Mouse (Mus musculus) cortical plate, adult 2 months (tissue): ENCODE results near the gene Nup37. TPM values are rescaled to one million over a fixed set of nuclear protein-coding genes. Genes with fewer than 3 reads are reported as not detected.

ENCODE experiments used
- H3K27ac ChIP-seq: fragments of 200-500 bp; 2 replicates; pipeline ENCODE4 v1.5.1; 2012; ENCODE audit warnings: low read length, control low read depth, inconsistent platforms; ENCODE audit not compliant: insufficient read depth
- H3K4me1 ChIP-seq: fragments of 200-500 bp; 2 replicates; pipeline ENCODE4 v1.6.1; 2011; ENCODE audit warnings: low read length; ENCODE audit not compliant: control insufficient read depth, insufficient read depth
- H3K4me3 ChIP-seq: fragments of 200-500 bp; 2 replicates; pipeline ENCODE4 v1.5.1; 2011; ENCODE audit warnings: mild to moderate bottlenecking, low read length, control low read depth; ENCODE audit not compliant: insufficient read depth
- CTCF ChIP-seq: fragments of 200-500 bp; IDR thresholded peaks from 2 replicates; pipeline ENCODE4 v1.5.1; 2011; ENCODE audit warnings: mild to moderate bottlenecking, control low read depth, low read length; ENCODE audit not compliant: insufficient read depth; ENCODE audit errors: extremely low read depth
- POLR2A ChIP-seq: fragments of 200-500 bp; IDR thresholded peaks from 2 replicates; pipeline ENCODE4 v1.6.1; 2011; ENCODE audit warnings: mild to moderate bottlenecking, low read length, control low read depth; ENCODE audit not compliant: insufficient read depth; ENCODE audit errors: extremely low read depth
- polyA plus RNA-seq: library from polyadenylated mRNA; depleted of rRNA; stranded (reverse); fragments of >200 nt; gene quantifications from 2 replicates; pipeline ENCODE4 v1.2.3, GENCODE M21; 2012

Nup37 gene
- polyA plus RNA-seq, 1 experiment = 7.8 TPM

DNA sequence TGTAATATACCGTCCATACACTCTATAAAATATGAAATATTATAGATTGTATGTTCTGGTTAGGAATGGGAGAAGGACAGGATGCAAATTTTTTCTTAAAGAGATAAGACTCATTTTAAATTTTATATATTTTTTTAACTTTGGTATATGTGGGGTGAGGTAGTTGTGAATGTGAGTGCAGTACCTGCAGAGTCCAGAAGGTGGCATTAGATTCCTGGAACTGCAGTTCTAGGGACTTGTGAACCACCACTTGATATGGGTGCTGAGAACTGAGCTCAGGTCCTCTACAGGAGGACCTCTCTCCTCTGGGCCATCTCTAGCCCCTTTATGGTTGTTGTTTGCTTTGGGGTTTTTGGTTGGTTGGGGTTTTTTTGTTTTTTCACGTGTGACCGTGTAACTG is 19.4 kb downstream of the Nup37 start:
- Histone ChIP-seq H3K4me3 (no peak overlapping the region), H3K27ac (no peak overlapping the region), H3K4me1 (no peaks in the 10 kb centered on the region)
- TF ChIP-seq POLR2A = no peak
- TF ChIP-seq CTCF = 0 out of 2 replicates have a peak, but pooled peaks have one; percentile 7

GRCm38 (mm10) chr10:88167438-88168077 is 20.8 kb downstream of the Nup37 start:
- H3K4me1 ChIP-seq = no peaks in the 10 kb centered on the region
- H3K27ac ChIP-seq = no peak overlapping the region
- H3K4me3 ChIP-seq = no peak overlapping the region
- TF ChIP-seq POLR2A (no peak), CTCF (no peak)

DNA sequence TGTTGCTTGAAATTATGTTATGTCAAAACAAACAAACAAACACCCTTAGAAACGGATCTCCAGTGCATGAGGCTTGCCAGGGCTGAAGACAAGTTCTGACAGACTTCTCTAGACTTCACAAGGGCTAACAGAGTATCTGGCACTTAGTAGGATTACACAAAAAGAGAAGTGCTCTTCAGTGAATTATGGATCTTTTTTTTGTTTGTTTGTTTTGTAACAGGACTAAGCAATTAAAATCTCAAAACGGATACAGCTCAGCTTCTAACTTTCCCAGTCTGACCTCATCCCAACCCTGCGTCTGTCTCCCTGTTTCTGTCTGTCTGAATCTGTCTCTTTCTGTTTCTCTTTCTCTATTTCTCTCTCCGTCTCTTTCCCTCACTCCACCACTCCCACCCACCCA is 53.7 kb downstream of the Nup37 start:
- Histone ChIP-seq H3K27ac (no peak overlapping the region), H3K4me3 (no peak overlapping the region; the same call in 1 of the 2 replicates), H3K4me1 (no peaks in the 10 kb centered on the region)
- TF ChIP-seq POLR2A = no peak
- TF ChIP-seq CTCF = no peak

GRCm38 (mm10) chr10:88200951-88201638 is 54.3 kb downstream of the Nup37 start, which contains the start of gene Washc3:
TSS of gene Washc3 (plus strand) at chr10:88201093.
- TF ChIP-seq POLR2A (peak; percentile 90), CTCF (no peak)

DNA sequence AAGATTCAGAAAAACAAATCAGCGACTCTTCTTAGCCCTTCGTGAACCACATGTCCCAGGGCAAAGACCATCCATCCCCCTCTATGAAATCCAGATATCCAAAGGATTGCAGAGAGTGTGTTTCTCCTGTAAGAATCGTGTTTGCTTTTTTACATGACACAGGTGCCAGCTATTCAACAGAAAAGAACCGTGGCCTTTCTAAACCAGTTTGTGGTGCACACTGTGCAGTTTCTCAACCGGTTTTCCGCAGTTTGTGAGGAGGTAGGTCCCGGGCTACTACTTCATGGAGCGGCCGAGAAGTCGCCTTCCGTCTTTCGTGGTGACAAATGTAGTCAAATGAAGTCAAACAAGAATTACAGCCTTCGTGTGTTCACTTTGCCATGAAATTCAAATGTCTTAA is 54.9 kb downstream of the Nup37 start:
- H3K4me3 ChIP-seq = peak overlapping the region; percentile 73
- no peak for TF ChIP-seq POLR2A
- no peak for TF ChIP-seq CTCF
- no peak overlapping the region for H3K27ac ChIP-seq
- H3K4me1 ChIP-seq = no peaks in the 10 kb centered on the region

More at GRCm38 (mm10) chr10:88200951-88201638, 54.3 kb downstream of the Nup37 start, which contains the start of gene Washc3:
- peak within 1 kb of the TSS; percentile 73 for H3K4me3 ChIP-seq
- H3K4me1 ChIP-seq = no peaks in the 10 kb centered on the region
- H3K27ac ChIP-seq = peak within 1 kb of the TSS; percentile 49

- Histone ChIP-seq H3K27ac (no peak overlapping the region), H3K4me1 (no peaks in the 10 kb centered on the region), H3K4me3 (no peak overlapping the region)
- no peak for TF ChIP-seq CTCF
Observed at GRCm38 (mm10) chr10:88202581-88202980, 55.8 kb downstream of the Nup37 start.

- H3K4me3 ChIP-seq = no peak overlapping the region
- no peak overlapping the region for H3K27ac ChIP-seq
- no peak for TF ChIP-seq POLR2A
- H3K4me1 ChIP-seq = no peaks in the 10 kb centered on the region
Observed at GRCm38 (mm10) chr10:88203236-88203635, 56.4 kb downstream of the Nup37 start.

DNA sequence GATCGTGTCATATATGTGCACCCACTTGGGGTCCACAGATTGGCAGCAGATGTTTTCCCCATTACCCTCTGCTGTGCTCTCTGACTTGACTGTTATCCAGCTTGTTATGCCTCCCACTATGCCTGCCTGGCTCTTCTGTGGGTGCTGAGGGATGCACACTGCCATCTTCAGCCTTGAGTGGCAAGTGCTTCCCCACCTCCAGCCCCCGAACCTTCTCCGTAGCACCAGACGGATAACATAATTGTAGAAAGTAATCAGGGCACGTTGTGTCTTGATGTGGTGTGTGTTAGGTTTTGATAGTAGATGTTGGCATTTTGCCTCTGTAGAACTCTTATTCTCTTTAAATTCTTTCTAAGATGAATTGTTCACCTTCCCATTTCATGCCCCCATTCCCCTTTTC is 65.9 kb downstream of the Nup37 start:
- TF ChIP-seq POLR2A (no peak), CTCF (no peak)

DNA sequence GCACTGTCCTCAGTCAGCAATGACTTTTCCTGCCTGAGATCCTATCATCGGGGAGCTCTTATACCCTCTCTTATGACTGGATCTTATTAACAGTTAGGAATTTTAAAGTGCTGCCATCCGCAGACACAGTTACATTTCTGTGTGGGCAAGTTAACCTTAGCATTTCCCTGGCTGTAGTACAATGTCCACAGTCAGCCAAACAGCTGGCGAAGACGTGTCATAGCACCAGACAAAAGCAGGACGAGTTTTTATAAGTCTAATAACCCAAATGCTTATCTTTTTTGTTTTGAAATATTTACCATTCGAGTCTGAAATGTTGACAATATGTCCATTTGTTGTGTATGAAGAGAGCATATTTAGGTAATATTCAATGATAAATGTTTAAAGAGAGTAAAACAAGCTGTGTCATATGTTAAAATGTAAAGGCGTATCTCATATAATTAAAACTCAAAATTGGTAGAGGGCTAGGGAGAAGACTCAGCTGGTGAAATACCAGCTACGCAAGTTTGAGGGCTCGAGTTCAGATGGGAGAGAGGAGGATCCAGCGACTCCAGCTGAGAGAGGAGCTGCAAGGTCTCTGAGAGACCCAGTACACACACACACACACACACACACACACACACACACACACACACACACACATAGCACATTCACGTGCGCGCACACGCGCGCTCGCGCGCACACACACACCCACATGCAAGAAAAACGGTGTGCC is 68.2 kb downstream of the Nup37 start:
- TF ChIP-seq CTCF = no peak
- TF ChIP-seq POLR2A = no peak
- Histone ChIP-seq H3K4me1 (no peaks in the 10 kb centered on the region), H3K4me3 (no peak overlapping the region), H3K27ac (no peak overlapping the region)

More for the DNA sequence above, 65.9 kb downstream of the Nup37 start:
- Histone ChIP-seq H3K27ac (no peak overlapping the region), H3K4me1 (no peaks in the 10 kb centered on the region), H3K4me3 (no peak overlapping the region)
